Mouse (Mus musculus) left cerebral cortex, postnatal 10 days (tissue): Measurements from ENCODE around the gene Surf6. TPM values are rescaled to one million over a fixed set of nuclear protein-coding genes. Genes with fewer than 3 reads are reported as not detected.
A peak's percentile ranks its signal among the peaks of the same experiment; 100 is the strongest.
"Not testable (repeated sequence)": the region's sequence is repeated elsewhere in the genome, so short reads cannot be mapped to it uniquely, and the experiment has no call there.

Experiments
- DNase-seq, 2 experiments: peaks; one replicate each; pipeline ENCODE4 v3.0.0; 2021 to 2022; ENCODE audit warnings: low spot score in 2 of 2, mixed read lengths in 1 of 2; ENCODE audit errors: extremely low spot score in 1 of 2
- intact Hi-C: fragments of 180-260 bp; cut with DNase I; formaldehyde crosslinking; loops from one replicate; pipeline ENCODE4 v1.15.1; 2025
- total RNA-seq, 2 experiments: library from RNA; stranded (reverse); gene quantifications; 2 replicates each; pipeline ENCODE4 v1.2.3; 2021

Surf6 gene
- total RNA-seq, 2 experiments from 2014 or later, result 30.9 to 32.0 TPM

DNA sequence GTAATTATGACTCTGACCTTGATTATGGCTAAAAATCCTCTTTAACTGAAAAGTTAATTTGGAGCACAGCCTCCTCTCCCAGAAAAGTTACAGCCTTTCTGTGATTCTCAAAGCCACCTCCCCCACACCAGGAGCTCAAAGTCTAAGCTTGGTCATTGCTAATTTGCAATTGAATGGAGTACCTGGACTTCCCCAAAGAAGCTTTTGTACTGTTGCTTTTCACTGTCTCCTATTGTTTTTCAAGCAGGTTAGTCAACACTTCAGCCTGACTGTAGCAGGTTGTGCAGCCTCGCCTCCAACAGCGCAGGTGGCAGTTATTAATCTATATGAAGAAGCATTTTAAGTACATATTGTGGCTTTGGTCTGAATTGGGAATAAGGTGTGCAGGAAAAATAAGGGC, 17.1 kb downstream of the Surf6 start:
- DNase-seq, intact Hi-C loops: not testable (repeated sequence)

DNA sequence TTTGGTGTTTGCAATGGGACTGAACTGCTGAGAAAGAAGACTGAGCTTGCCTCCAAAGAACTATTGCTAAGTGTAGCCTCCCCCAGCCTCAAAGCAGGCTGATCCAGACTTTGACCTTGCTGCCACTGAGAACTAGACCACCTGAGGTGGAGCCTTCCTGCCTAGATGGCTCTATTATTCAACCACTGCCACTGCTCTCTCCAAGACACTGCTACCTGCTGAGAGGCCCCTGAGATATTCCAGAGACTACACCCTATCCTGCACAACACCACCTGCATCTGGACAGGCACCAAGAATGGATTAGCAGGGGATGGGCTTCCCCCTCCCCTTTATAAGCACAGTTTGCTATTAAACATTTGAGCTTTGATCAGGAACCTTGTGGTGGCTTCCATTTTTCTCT, 24.1 kb downstream of the Surf6 start:
- intact Hi-C loops, result no loop called here
- DNase-seq, result no peak

DNA sequence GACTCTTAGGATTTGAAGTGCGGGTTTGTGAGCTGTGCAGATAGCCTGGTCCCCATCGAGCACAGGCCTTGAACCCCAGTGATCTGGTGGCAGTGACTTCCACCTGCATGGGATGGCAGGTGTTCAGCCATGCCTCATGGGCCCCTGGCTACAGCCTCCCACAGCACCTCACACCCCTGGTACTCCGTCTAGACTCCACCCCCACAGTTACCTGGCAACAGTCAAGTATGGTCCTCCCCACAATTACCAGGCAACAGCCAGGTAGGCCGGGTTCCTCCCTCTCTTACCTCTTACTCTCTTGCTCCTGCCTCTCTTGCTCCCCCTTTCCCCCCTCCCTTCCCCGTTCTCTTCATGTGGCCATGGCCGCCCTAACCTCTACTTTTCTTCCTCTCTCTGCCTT, 32.0 kb downstream of the Surf6 start:
- intact Hi-C loops, result no loop called here
- DNase-seq, result no peak

DNA sequence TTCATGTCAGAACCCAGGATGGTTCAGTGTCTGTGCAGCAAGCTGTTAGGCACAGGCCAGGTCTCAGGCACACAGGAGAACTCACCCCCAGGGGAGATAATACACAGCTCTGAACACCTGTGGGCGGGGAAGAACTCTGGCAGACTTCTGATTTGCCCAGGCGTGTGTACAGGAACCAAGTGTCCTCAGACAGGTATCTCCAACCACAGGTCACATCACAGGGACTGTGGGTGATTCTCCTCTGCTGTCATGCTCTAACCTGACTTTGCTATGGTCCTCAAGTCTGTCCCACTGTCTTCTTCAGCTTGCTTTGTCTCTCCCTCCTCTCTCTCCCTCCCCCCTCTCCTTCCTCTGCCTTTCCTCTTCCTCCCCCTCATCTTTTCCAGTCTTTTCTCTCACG, 37.8 kb downstream of the Surf6 start, which contains the start of gene Abo:
Abo (minus strand) TSS at position 101 of the 400 bp plus-strand sequence.
- intact Hi-C loops, result no loop called here
- no peak for DNase-seq

DNA sequence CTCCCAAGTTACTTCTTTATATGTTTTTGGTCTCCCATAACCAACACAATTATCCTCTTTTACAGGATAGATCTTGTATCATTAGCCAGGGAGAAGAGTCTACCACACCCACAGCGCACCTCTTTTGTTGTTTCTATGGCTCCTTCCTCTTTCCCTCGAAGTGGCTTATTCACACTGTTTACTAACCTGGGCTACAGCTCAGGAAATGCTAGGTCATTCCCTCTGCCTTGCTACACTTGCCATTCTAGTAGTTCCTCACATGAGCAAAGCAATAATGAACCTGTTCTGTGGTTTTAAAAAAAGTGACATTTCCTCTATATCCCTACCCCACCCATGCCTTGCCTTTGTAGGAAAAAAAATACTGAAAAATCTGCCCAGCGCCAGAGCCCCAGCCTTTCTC, 39.8 kb downstream of the Surf6 start:
- no peak for DNase-seq
- intact Hi-C loops, result no loop called here

DNA sequence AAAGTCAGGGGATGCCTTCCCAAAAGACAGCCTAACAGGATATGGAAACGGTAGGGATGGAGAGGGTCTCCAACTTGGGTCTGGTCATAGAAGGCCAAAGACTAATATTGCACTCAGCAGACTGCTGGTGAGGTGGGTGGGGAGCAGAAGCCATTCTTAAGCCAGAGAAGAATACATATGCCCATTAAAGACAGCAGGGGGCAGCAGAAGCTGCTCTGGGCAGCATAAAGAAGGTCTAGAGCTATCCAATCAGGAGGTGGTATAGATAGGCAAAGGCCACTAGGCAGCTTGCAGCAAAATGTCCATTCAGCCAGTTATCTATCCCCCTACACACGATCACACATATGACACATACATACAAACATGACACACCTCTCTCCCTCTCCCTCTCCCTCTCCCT, 55.0 kb downstream of the Surf6 start:
- intact Hi-C loops, result no loop called here
- DNase-seq, result peak in 1 of 2 experiments; percentile 1

Other genes with a start within 250 kb of the Surf6 start
- gene Lcn4, start 231.6 kb downstream of the Surf6 start, total RNA-seq, result not detected
- not detected for gene Abo, start 37.9 kb downstream of the Surf6 start, total RNA-seq
- 10 to 100 TPM; 44.3 TPM for gene Med22, start 7.8 kb upstream of the Surf6 start, total RNA-seq
- 100 to 1,000 TPM; 311 to 325 TPM for gene Rpl7a, start 7.9 kb upstream of the Surf6 start, total RNA-seq
- gene Surf2, start 13.5 kb upstream of the Surf6 start, total RNA-seq, result 10 to 100 TPM; 35.2 to 36.0 TPM
- 10 to 100 TPM; 90.8 to 97.8 TPM for gene Surf1, start 13.7 kb upstream of the Surf6 start, total RNA-seq
- gene Surf4, start 31.0 kb upstream of the Surf6 start, total RNA-seq, result 10 to 100 TPM; 62.4 to 64.2 TPM
- gene Stkld1, start 31.2 kb upstream of the Surf6 start, total RNA-seq, result under 1 TPM in 1 of 2 experiments, not detected in 1; 0.41 TPM
- 10 to 100 TPM; 48.4 to 53.5 TPM for gene Rexo4, start 61.5 kb upstream of the Surf6 start, total RNA-seq
- 1 to 10 TPM in 1 of 2 experiments, under 1 TPM in 1; 0.24 to 1.7 TPM for gene Adamts13, start 70.5 kb upstream of the Surf6 start, total RNA-seq
- gene Cacfd1, start 107.0 kb upstream of the Surf6 start, total RNA-seq, result 10 to 100 TPM; 58.1 to 67.4 TPM
- gene Slc2a6, start 125.1 kb upstream of the Surf6 start, total RNA-seq, result 10 to 100 TPM; 42.2 to 43.7 TPM
- under 1 TPM; 0.59 to 0.69 TPM for gene Mymk, start 169.3 kb upstream of the Surf6 start, total RNA-seq
- gene Adamtsl2, start 176.5 kb upstream of the Surf6 start, total RNA-seq, result 10 to 100 TPM; 24.7 to 30.6 TPM
- 100 to 1,000 TPM; 143 to 149 TPM for gene Fam163b, start 239.6 kb upstream of the Surf6 start, total RNA-seq